Mouse (Mus musculus) stomach, embryonic 14.5 days (tissue): ENCODE measurements around the gene Fanci. TPM values are rescaled to one million over a fixed set of nuclear protein-coding genes. Genes with fewer than 3 reads are reported as not detected.

Source experiments
- ATAC-seq: fragments of 200-750 bp; cut with Nextera tagmentation; 2 replicates; pipeline ENCODE4 v1.8.0; 2017; ENCODE audit warnings: low read depth, moderate TSS enrichment; ENCODE audit not compliant: insufficient number of reproducible peaks, insufficient read depth, low FRiP score
- H3K27ac ChIP-seq: fragments of 300-500 bp; sonication (generic); 2 replicates; pipeline ENCODE4 v1.5.1; 2014; ENCODE audit warnings: mild to moderate bottlenecking, low read length, moderate library complexity, mixed read lengths
- H3K27me3 ChIP-seq: fragments of 300-500 bp; sonication (generic); 2 replicates; pipeline ENCODE4 v1.6.1; 2014; ENCODE audit warnings: low read length, control low read depth, mixed read lengths; ENCODE audit not compliant: control insufficient read depth, insufficient read depth
- H3K36me3 ChIP-seq: fragments of 300-500 bp; sonication (generic); 2 replicates; pipeline ENCODE4 v1.6.1; 2014; ENCODE audit warnings: mild to moderate bottlenecking, control low read depth, low read length, moderate library complexity, mixed read lengths; ENCODE audit not compliant: control insufficient read depth, insufficient read depth
- H3K4me1 ChIP-seq: fragments of 300-500 bp; sonication (generic); 2 replicates; pipeline ENCODE4 v1.6.1; 2014; ENCODE audit warnings: low read length, control low read depth, mixed read lengths; ENCODE audit not compliant: control insufficient read depth, insufficient read depth
- H3K4me2 ChIP-seq: fragments of 300-500 bp; sonication (generic); replicated peaks from 2 replicates; pipeline ENCODE4 v1.6.1; 2014; ENCODE audit warnings: low read depth, low read length, control low read depth
- H3K4me3 ChIP-seq: fragments of 300-500 bp; sonication (generic); 2 replicates; pipeline ENCODE4 v1.5.1; 2014; ENCODE audit warnings: low read depth, low read length, control low read depth
- H3K9ac ChIP-seq: fragments of 300-500 bp; sonication (generic); replicated peaks from 2 replicates; pipeline ENCODE4 v1.6.1; 2014; ENCODE audit warnings: low read depth, mild to moderate bottlenecking, control low read depth, low read length, moderate library complexity, mixed read lengths
- H3K9me3 ChIP-seq: fragments of 300-500 bp; sonication (generic); 2 replicates; pipeline ENCODE4 v1.6.1; 2016; ENCODE audit warnings: low read depth, low read length, control low read depth; ENCODE audit not compliant: control insufficient read depth
- WGBS: fragments of 180-500 bp; shearing (Covaris S2); extraction: QIAGEN DNeasy Blood & Tissue Kit; methylation state at CpG from one replicate; pipeline ENCODE4 v1.1.7; 2014; 5-methylcytosine and 5-hydroxymethylcytosine counted together
- polyA plus RNA-seq: library from polyadenylated mRNA; unstranded; fragments of >200 nt; fragmentation: Nextera tagmentation; extraction: Ambion mirVana; gene quantifications from 2 replicates; pipeline ENCODE4 v1.2.1, GENCODE M21; 2014

Fanci gene
- polyA plus RNA-seq, 1 experiment from 2014 or later, result 11.4 TPM

DNA sequence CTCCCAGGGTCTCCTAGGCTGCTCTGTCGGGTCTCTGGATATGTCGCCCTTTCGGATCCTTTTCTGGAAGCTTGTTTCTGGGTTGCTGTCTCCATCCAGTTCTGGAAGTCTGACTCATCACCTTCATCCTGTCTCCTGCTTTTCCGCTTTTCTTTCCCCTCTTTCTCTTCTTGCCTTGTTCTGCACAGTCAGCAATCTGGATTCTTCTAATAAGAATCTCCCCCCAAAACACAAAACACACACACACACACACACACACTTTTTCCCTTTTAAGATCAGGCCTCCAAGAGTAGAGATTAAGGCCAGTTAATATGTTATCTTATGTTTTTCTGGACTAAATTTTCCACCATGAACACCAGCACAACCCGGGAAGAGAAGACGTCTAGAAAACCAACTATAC lies 106.6 kb downstream of the Fanci start:
- H3K4me3 ChIP-seq, result no peak overlapping the region
- WGBS, result 9% methylated on average over 6 of the region's 6 CpGs
- no peak overlapping the region for H3K4me2 ChIP-seq
- H3K9ac ChIP-seq, result no peak overlapping the region
- no peaks in the 10 kb centered on the region for H3K4me1 ChIP-seq
- ATAC-seq, result no peak
- H3K9me3 ChIP-seq, result no peaks in the 10 kb centered on the region
- peaks cover 82% of the 10 kb centered on the region for H3K27me3 ChIP-seq
- no peak overlapping the region for H3K27ac ChIP-seq
- no peaks in the 10 kb centered on the region for H3K36me3 ChIP-seq

DNA sequence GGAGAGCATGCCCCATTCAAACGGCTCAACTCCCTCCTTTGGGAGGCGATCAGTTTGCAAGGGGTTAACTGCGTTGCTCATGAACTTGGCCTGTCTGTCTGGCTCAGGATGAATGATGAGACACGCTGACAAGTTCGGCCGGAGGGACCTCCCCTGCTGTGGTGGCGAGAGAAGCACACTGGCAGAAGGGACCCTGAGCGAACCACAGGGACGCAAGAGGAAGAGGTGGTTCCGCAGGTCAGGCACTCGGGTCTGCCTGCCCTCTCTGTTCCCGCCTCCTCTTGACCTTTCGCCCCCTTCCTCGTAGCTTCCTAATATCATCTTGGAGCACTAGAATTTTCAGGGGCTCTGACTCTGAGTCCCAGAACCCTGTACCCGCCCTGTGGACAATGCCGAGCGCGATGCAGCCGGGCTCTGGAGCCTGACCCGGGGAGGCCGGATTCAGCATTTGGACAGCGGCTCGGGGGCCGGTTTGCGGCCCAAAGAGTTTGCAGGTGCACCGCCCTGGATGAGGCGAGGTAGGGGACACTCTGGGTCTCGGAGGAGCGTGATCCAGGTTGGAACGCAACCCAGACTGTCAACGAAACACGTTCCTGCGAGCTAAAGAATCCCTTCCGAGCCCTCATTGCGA lies 107.4 kb downstream of the Fanci start:
- no peak overlapping the region for H3K4me3 ChIP-seq
- WGBS, result 2% methylated on average over 35 of the region's 35 CpGs
- ATAC-seq, result no peak

More for the DNA sequence above, 107.4 kb downstream of the Fanci start:
- Histone ChIP-seq H3K9me3 (no peaks in the 10 kb centered on the region), H3K4me2 (no peak overlapping the region), H3K9ac (no peak overlapping the region), H3K27ac (no peak overlapping the region), H3K27me3 (peaks cover 88% of the 10 kb centered on the region), H3K36me3 (no peaks in the 10 kb centered on the region), H3K4me1 (no peaks in the 10 kb centered on the region)

Other genes with a start within 250 kb of the Fanci start
- gene Mfge8, start 242.9 kb upstream of the Fanci start, polyA plus RNA-seq, result 273 and 292 TPM in 2 replicates
- gene Abhd2, start 118.7 kb upstream of the Fanci start, polyA plus RNA-seq, result 15.0 and 16.7 TPM in 2 replicates
- 0.45 TPM in 1 of 2 replicates, not detected in the other for gene Rlbp1, start 4.9 kb upstream of the Fanci start, polyA plus RNA-seq
- gene Polg, start 74.4 kb downstream of the Fanci start, polyA plus RNA-seq, result 27.8 and 34.7 TPM in 2 replicates
- not detected in 2 replicates for gene Rhcg, start 225.7 kb downstream of the Fanci start, polyA plus RNA-seq